In the genomic region with DNA sequence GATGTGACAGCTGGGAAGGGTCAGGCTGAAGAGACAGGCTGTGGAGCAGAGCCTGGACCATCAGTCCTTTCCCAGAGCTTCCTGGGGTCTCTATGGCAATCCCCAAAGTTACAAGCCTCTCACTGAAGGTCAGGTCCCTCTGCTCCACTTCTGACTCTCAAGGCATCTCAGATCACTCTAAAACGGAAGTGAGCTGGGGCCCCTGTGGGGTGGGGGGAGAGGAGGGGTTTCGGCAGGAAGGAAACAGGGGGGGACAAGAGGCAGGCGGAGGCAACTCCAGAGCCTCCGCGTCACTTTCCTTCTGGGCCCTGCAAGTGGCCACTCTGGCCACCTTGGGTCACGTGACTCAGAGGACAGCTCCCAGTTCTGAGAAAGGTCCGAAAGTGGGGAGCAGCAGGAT, we compare ENCODE assay signal across 8 mouse cellular contexts. TPM values are rescaled to one million over a fixed set of nuclear protein-coding genes. Genes with fewer than 3 reads are reported as not detected.
DNase-seq lines count a peak whose midpoint lies in the region; ATAC-seq and TF ChIP-seq lines count a peak whose summit lies in the region.

No protein-coding gene starts in this region.

- H3K4me3 ChIP-seq in kidney, postnatal 0 days (replicated peaks; ENCODE audit: low read depth, low read length) = no peak overlapping the region

- H3K27ac ChIP-seq in kidney, postnatal 0 days = peak overlapping the region; percentile 76

- H3K4me1 ChIP-seq in kidney, postnatal 0 days (replicated peaks; ENCODE audit: insufficient read depth, low read length) = peaks cover 13% of the 10 kb centered on the region

- no peak for TF ChIP-seq CTCF in kidney, postnatal 0 days (IDR thresholded peaks at IDR 0.05; ENCODE audit: low read depth)

- no peak overlapping the region for H3K9ac ChIP-seq in kidney, postnatal 0 days (ENCODE audit: low read depth, low read length)

- peak overlapping the region; percentile 13; the same call in 1 of the 2 replicates for H3K4me2 ChIP-seq in kidney, postnatal 0 days (ENCODE audit: low read length)

- DNase-seq in forelimb bud, embryonic 11.5 days (ENCODE audit: low read depth, low spot score) = peak; percentile 50
- peak; percentile 84 for DNase-seq in kidney, postnatal 0 days (ENCODE audit: low spot score)
- peak; percentile 62 for DNase-seq in lung, postnatal 36 days
- DNase-seq in thymus, postnatal 14 days = peak; percentile 92
- DNase-seq in cerebellum, postnatal 14 days = no peak
- DNase-seq in urinary bladder, postnatal 36 days (ENCODE audit: low spot score in 2 of 2) = no peak
- no peak for DNase-seq in left cerebral cortex, adult 11 months (ENCODE audit: low spot score)

- peak; percentile 87 for ATAC-seq in activated CD4-positive, CD25-positive, alpha-beta regulatory T cell, adult 4 months
- ATAC-seq in kidney, postnatal 0 days (replicated peaks; ENCODE audit: low FRiP score, low read depth) = peak; percentile 46; the same call in 1 of the 2 replicates

- no peaks in the 10 kb centered on the region for H3K9me3 ChIP-seq in kidney, postnatal 0 days (replicated peaks; ENCODE audit: low read length)

- H3K27me3 ChIP-seq in kidney, postnatal 0 days (ENCODE audit: insufficient read depth, low read length) = no peaks in the 10 kb centered on the region

- H3K36me3 ChIP-seq in kidney, postnatal 0 days (ENCODE audit: insufficient read depth, low read length) = 0 out of 2 replicates have a peak, but pooled peaks cover 13% of the 10 kb centered on the region

- 31% methylated on average over 7 of the region's 7 CpGs for WGBS in kidney, postnatal 0 days

RNA-seq across cellular contexts. Expression of gene Lgals9, which starts 38.6 kb away (rescaled TPM):
- polyA plus RNA-seq in activated CD4-positive, CD25-positive, alpha-beta regulatory T cell, adult 4 months (2017; shearing (Covaris generic)) = 100 to 1,000 TPM; 309 to 317 TPM
- polyA plus RNA-seq in kidney, postnatal 0 days (2015; fragmentation: Nextera tagmentation; extraction: Ambion mirVana) = 87.9 and 94.0 TPM in 2 replicates

Comparison
In these comparisons a context has a peak if more than half of its experiments do, and no peak if none do; other contexts are left out.
1. DNase-seq: peak in forelimb bud, embryonic 11.5 days (single experiment), kidney, postnatal 0 days (single experiment), lung, postnatal 36 days (single experiment) and thymus, postnatal 14 days (single experiment); none in cerebellum, postnatal 14 days (0 of 2), urinary bladder, postnatal 36 days (0 of 2) and left cerebral cortex, adult 11 months (single experiment).